Mouse (Mus musculus) liver (tissue): ENCODE measurements around the gene Stab1.

Experiments used
- DNase-seq: peaks from one replicate; pipeline ENCODE4 v3.0.0-alpha.2; 2020; ENCODE audit warnings: mixed read lengths

The Stab1 gene

DNA sequence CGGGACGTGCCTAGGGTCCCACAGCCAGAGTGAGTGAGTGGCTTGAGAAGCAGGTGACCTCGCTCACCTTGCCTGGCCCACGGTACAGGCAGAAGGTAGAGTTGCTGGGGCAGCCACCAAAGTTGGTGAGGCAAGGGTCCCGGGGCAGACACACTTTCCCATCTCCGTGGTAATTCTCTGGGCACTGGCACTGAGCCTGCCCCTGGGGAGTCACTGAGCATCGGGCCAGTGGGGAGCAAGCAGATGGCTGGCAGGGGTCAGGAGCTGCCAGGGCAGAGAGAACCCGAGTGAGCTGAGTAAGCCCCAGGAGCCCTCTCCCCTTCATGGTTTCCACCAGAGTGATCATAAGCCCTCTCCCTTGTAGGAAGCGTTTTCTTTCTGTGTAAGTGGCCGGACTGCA, 6.8 kb downstream of the Stab1 start:
- DNase-seq = no peak

DNA sequence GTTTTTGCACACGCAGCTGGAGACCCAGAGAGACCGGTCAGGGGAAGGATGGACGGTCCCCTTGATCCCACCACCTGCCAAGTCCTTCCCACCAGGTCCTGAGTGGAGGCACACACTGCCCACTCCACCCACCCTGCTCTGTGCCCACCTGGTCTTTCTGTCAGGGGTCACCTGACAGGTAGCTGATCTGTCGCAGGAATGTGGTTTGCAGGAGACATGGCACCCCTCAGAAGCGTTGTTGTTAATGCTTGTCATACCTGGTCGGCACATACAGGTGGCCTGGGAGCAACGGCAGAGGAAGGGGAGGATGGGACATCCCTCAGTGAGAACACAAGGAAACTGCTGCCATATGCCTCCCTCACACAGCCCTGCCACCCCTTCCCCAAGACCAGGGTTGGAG, 7.2 kb downstream of the Stab1 start:
- DNase-seq = no peak

- peak; percentile 41 for DNase-seq
Observed at GRCm38 (mm10) chr14:31160196-31161150, 8.0 kb downstream of the Stab1 start.

DNA sequence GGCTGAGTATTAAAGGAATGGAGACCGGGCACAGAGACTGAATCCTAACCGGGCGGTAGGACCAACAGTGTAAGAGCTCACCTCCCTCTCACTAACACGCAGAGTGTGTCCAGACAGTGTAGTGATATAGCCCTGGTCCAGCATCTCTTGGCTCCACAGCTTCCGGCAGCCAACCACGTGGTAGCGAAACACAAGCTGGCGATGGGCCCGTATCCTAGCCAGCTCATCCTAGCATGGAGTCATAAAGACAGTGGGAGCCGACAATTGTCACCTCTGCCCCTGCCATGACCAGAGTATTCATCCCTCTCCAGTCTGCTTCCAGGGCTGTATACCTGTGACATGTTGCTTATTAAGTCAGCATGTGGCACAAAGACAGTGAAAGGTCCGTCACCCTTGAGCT, 22.7 kb downstream of the Stab1 start:
- no peak for DNase-seq

- no peak for DNase-seq
Observed at GRCm38 (mm10) chr14:31141011-31141410, 27.4 kb downstream of the Stab1 start.

DNA sequence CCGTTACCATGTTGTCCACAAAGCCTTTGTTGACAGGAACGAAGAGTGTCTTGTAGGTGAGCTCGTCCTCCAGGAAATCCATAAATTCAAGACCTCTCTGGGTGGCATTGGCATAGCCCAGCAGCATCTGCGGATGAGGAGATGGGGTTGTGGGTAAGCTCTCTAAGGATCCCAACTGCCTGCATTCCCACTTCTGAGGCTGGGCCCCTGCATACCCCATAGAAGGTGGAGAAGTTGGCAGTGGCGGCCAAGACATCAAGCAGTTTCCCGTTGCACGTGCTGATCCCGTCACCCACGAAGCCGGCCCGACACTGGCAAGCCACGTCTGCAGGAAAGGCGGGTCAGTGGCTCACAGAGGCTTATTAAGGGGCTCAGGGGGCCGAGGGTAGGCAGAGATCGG, 28.3 kb downstream of the Stab1 start:
- DNase-seq = no peak

DNA sequence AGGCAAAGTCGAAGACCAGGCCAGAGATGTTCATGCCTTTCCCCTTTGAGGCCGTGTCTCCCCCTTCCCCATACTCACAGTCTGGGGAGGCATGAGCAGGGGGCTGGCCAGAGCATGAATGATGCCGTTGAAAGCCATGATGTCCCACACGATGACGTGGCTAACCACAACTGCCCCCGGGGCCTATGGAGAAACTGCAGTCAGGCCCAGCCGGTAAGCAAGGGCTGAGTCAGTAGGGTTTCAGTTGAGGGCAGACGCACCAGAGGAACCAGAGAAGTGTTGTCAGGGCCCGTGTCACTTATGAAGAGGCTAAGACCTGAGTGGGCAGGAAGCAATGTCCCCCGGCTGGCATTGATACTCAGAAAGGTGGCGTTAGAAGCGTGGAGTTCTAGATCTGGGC, 28.8 kb downstream of the Stab1 start:
- DNase-seq = no peak

GRCm38 (mm10) chr14:31138897-31139429, 29.5 kb downstream of the Stab1 start:
- DNase-seq = no peak

GRCm38 (mm10) chr14:31138219-31138896, 30.1 kb downstream of the Stab1 start:
- DNase-seq = no peak

DNA sequence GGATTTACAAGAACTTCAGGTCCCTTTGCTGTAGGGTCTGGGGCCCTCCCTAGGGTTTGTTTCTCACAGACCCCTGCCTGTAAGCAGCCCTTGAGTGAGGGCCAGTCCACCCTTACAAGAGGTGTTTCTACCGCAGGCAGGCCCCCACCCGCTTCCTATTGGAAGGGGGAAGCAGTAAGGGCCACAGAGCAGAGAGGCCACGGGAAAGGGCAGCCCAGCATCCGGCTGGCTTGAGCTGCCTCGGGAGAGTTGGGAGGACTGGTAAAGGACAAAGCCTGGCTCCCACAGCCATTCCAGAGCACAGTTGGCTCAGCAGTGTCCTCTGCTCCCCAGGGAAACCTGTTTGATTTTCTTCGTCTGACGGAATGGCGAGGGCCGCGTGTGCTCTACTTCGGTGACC, 30.6 kb downstream of the Stab1 start:
- no peak for DNase-seq

DNA sequence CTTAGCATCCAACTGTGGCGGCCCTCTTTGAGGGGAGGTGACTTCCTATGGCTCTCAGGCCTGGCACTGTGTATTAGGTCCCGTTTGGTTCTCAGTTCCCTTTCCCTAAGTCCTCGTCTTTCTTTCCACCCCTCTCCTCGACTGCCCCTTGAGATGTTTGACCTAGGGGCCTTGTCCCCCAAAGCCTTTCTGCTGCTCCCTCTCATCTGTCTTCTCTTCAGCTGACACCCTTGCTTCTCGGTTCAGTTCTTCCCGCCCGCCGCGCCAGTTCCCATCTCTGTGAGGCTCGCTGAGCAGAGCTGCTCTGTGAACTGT, 31.2 kb downstream of the Stab1 start:
- DNase-seq = no peak

DNA sequence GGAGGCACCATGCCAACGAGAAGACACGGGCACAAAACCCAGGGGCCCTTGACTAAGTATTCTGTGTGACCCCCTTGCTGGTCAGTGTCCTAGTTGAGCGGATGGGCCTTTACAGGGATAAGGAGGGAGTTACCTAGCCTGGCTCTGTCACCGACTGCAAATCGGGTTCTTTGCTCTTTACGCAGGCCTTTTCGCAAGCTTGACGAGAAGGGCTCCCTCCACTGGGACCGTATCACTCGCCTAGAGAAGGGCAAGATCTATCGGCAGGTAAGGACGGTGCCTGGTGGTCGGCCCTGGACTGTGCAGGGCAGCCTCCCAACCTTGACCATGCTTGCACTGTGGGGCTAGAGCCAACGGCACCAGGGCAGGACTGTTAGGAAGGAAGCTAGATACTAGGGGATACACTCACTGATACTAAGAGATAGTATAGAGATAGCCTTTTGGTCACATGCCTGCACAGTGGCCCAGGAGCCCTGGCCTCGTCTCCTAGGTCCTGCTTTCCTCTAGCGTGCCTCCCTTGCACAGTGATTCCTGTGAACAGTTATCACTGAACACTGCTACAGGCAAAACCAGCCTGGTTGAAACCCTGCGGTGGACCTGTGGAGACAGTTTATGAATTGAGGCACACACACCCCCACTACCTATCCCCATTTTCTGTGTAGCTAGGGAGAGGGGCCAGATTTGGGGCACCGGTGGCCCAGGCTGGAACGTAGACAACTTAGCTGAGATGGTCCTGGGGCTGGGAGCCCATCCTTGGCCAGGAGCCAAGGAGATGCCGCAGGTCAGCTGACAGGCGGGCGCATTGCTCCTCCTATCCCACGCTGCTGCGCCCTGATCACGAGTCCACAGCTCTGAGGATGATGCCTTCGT, 31.8 kb downstream of the Stab1 start:
- peak; percentile 3 for DNase-seq

DNA sequence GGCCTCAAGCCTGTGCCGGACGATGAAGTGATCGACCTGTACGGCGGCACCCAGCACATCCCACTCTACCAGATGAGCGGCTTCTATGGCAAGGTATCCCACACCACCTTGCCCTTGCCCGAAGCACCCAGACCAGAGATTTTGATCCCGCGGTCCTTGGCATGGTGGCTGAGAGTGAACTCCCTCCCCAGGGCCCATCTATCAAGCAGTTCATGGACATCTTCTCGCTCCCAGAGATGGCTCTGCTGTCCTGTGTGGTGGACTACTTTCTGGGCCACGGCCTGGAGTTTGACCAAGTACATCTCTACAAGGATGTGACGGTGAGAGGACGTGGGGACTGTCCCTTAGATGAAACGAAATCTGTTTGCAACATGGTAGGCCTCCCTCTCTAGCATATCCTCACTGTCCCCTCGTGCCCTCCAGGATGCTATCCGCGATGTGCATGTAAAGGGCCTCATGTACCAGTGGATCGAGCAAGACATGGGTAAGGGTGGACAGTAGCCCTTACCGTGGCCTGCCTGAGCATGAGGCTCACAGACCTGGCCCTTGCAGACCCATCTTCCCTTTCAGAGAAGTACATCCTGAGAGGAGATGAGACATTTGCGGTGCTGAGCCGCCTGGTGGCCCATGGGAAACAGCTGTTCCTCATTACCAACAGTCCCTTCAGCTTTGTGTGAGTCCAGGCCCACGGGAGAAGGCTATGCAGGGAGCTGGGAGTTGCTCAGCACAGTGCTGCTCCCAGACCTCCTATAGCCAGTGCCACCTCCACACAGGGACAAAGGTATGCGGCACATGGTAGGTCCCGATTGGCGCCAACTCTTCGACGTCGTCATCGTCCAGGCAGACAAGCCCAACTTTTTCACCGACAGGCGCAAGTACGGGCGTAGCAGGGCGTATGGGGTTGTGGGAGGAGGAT, 32.7 kb downstream of the Stab1 start:
- DNase-seq = peak; percentile 3

- peak; percentile 2 for DNase-seq
Observed at GRCm38 (mm10) chr14:31134015-31135000, 34.1 kb downstream of the Stab1 start.

DNA sequence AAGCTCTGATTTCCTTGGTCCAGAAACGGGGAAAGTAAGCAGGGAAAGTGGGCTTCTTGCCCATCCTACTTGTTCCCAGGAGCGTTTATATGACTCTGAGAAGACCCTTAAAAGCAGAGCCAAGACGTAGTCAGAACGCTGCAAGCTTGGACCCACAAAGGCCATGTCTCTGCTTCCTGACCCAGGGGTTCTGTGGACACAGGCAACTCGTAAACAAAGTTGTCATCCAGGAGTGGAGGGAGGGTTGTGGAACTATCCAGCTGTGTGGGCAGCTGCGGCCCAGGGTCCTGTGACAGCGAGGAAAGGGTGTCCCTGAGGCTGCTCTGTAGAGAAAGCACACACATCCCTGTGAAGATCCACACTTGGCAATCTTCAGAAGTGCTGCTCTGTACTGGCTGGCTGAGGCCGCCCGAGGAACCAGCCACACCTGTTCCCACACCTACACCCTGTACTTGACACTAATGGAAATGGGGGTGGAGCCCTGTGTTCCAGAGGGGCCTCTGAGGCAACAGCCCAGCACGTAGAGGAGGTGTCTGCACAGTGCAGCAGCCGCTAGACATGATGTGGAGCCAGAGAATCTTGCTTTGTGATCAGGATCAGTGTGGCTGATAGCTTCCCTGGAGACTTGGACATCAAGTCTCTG, 35.3 kb downstream of the Stab1 start:
- peak; percentile 13 for DNase-seq

- DNase-seq = peak; percentile 65
Observed at GRCm38 (mm10) chr14:31132491-31132975, 35.9 kb downstream of the Stab1 start.

DNA sequence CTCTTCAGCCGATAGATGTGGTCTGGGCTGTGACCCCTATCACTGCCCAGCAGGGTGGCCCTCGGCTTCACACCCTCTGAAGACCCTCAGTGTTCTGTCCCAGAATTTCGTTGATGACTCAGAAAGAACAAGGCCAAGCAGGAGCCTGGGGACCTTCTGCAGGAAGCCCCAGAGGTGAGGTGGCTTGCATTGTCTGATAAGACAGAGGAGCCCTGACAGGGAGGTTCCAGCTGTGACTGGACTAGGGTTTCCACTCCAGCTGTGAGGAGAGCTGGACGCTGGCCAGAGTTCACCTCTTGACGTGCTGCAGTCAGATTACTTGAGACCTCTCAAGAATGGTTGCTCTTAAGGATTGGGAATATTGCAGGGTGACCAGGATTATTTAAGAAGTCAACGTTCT, 36.4 kb downstream of the Stab1 start:
- DNase-seq = peak; percentile 69

DNA sequence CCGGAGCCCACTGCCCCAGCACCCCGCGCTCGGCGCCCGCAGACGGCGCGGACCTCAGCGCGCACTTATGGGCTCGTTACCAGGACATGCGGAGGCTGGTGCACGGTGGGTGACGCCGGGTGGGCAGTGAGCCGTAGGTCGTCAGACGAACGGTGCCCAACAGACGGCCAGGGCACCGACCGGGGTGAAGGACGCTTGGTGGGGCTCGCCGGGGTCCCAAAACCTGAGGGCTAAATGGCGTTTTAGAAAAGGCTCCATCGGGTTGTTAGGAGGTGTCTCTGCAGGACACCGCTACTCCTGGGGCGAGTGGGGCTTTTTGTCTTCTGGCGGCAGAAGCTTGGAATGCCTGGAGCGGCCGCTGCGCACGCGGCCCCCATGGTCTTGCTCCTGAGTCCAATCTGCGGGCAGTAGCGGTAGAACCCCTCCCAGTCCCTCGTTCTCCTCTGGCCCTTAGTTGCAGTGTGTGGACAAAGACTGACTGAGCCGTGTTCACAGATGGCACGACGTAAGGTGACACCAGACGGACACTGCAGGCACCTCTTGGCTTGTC, 37.1 kb downstream of the Stab1 start:
- peak; percentile 46 for DNase-seq
